Mouse (Mus musculus) heart, adult 18-20 months (tissue): ENCODE measurements at regions not wholly inside any gene's neighbourhood (a gene's known extent, or its start where the extent isn't known, plus 50 kb on each side); places are given as distances from the start of the nearest gene placed in this dataset.

Experiments
- DNase-seq, 2 experiments: peaks; one replicate each; pipeline ENCODE4 v3.0.0; 2021 to 2022; ENCODE audit warnings: mixed read lengths in 1 of 2

GRCm38 (mm10) chr14:31891500-31892185 lies 61.2 kb upstream of the Ankrd28 start:
- peak; percentile 24 to 35 for DNase-seq

- no peak for DNase-seq
These were observed 61.7 kb upstream of the Ankrd28 start for GRCm38 (mm10) chr14:31892186-31892510.

GRCm38 (mm10) chr14:31896500-31896899 lies 66.0 kb upstream of the Ankrd28 start:
- no peak for DNase-seq

- peak; percentile 18 to 45 for DNase-seq
These were observed 69.1 kb upstream of the Ankrd28 start for GRCm38 (mm10) chr14:31899504-31899903.

GRCm38 (mm10) chr14:31899906-31900305 lies 69.5 kb upstream of the Ankrd28 start:
- DNase-seq: no peak

- peak; percentile 34 to 44 for DNase-seq
These were observed 71.5 kb upstream of the Ankrd28 start for GRCm38 (mm10) chr14:31901901-31902300.

GRCm38 (mm10) chr14:31903664-31904063 lies 73.2 kb upstream of the Ankrd28 start:
- DNase-seq: peak; percentile 17 to 58

GRCm38 (mm10) chr14:31908591-31908990 lies 78.1 kb upstream of the Ankrd28 start:
- peak in 1 of 2 experiments; percentile 24 for DNase-seq

- DNase-seq: peak; percentile 46 to 82
These were observed 78.8 kb upstream of the Ankrd28 start for GRCm38 (mm10) chr14:31909291-31909690.

GRCm38 (mm10) chr14:31910809-31911208 lies 80.4 kb upstream of the Ankrd28 start:
- no peak for DNase-seq

GRCm38 (mm10) chr14:31918461-31918860 lies 88.0 kb upstream of the Ankrd28 start:
- DNase-seq: no peak

GRCm38 (mm10) chr14:31918921-31919320 lies 88.5 kb upstream of the Ankrd28 start:
- no peak for DNase-seq

- no peak for DNase-seq
These were observed 98.8 kb upstream of the Ankrd28 start for GRCm38 (mm10) chr14:31929161-31929707.

- peak; percentile 89 to 93 for DNase-seq
These were observed 98.4 kb upstream of the Galnt15 start for GRCm38 (mm10) chr14:31930367-31930766.

- DNase-seq: no peak
These were observed 96.8 kb upstream of the Galnt15 start for GRCm38 (mm10) chr14:31931971-31932370.

GRCm38 (mm10) chr14:31933441-31933840 lies 95.3 kb upstream of the Galnt15 start:
- DNase-seq: no peak

- DNase-seq: peak; percentile 46 to 49
These were observed 94.9 kb upstream of the Galnt15 start for GRCm38 (mm10) chr14:31933841-31934271.

- peak in 1 of 2 experiments; percentile 43 for DNase-seq
These were observed 94.5 kb upstream of the Galnt15 start for GRCm38 (mm10) chr14:31934321-31934720.

GRCm38 (mm10) chr14:31934771-31935170 lies 94.0 kb upstream of the Galnt15 start:
- no peak for DNase-seq

GRCm38 (mm10) chr14:31935411-31935810 lies 93.4 kb upstream of the Galnt15 start:
- no peak for DNase-seq

GRCm38 (mm10) chr14:31936581-31936980 lies 92.2 kb upstream of the Galnt15 start:
- no peak for DNase-seq

GRCm38 (mm10) chr14:31940900-31941299 lies 87.9 kb upstream of the Galnt15 start:
- DNase-seq: no peak

GRCm38 (mm10) chr14:31942266-31942960 lies 86.4 kb upstream of the Galnt15 start:
- peak; percentile 51 to 57 for DNase-seq

- no peak for DNase-seq
These were observed 84.1 kb upstream of the Galnt15 start for GRCm38 (mm10) chr14:31944682-31945081.
